Mouse (Mus musculus) forebrain, embryonic 16.5 days (tissue): ENCODE data around the gene Lkaaear1. TPM values are rescaled to one million over a fixed set of nuclear protein-coding genes. Genes with fewer than 3 reads are reported as not detected.
A peak's percentile ranks its signal among the peaks of the same experiment; 100 is the strongest.

Source experiments
- ATAC-seq: fragments of 200-750 bp; cut with Nextera tagmentation; 2 replicates; pipeline ENCODE4 v1.8.0; 2017; ENCODE audit warnings: mild to moderate bottlenecking, moderate library complexity
- H3K27ac ChIP-seq: fragments of 300-500 bp; sonication (generic); 2 replicates; pipeline ENCODE4 v1.5.1; 2014; ENCODE audit warnings: low read length, control low read depth
- H3K27me3 ChIP-seq: fragments of 300-500 bp; sonication (generic); replicated peaks from 2 replicates; pipeline ENCODE4 v1.6.1; 2014; ENCODE audit warnings: low read length; ENCODE audit not compliant: control insufficient read depth, insufficient read depth
- H3K36me3 ChIP-seq: fragments of 300-500 bp; sonication (generic); 2 replicates; pipeline ENCODE4 v1.6.1; 2014; ENCODE audit not compliant: control insufficient read depth, insufficient read depth
- H3K4me1 ChIP-seq: fragments of 300-500 bp; sonication (generic); replicated peaks from 2 replicates; pipeline ENCODE4 v1.6.1; 2014; ENCODE audit warnings: low read length; ENCODE audit not compliant: control insufficient read depth, insufficient read depth
- H3K4me2 ChIP-seq: fragments of 300-500 bp; sonication (generic); 2 replicates; pipeline ENCODE4 v1.6.1; 2014; ENCODE audit warnings: mild to moderate bottlenecking, low read length, control low read depth
- H3K4me3 ChIP-seq: fragments of 300-500 bp; sonication (generic); replicated peaks from 2 replicates; pipeline ENCODE4 v1.5.1; 2014; ENCODE audit warnings: mild to moderate bottlenecking, low read length, control low read depth
- H3K9ac ChIP-seq: fragments of 300-500 bp; sonication (generic); replicated peaks from 2 replicates; pipeline ENCODE4 v1.6.1; 2014; ENCODE audit warnings: low read depth, low read length, control low read depth
- H3K9me3 ChIP-seq: fragments of 300-500 bp; sonication (generic); 2 replicates; pipeline ENCODE4 v1.6.1; 2016; ENCODE audit warnings: low read length; ENCODE audit not compliant: control insufficient read depth
- WGBS: fragments of 180-500 bp; shearing (Covaris S2); extraction: QIAGEN DNeasy Blood & Tissue Kit; methylation state at CpG from one replicate; pipeline ENCODE4 v1.1.7; 2014; 5-methylcytosine and 5-hydroxymethylcytosine counted together
- polyA plus RNA-seq: library from polyadenylated mRNA; unstranded; fragments of >200 nt; fragmentation: Nextera tagmentation; extraction: Ambion mirVana; gene quantifications from 2 replicates; pipeline ENCODE4 v1.2.1, GENCODE M21; 2015

Lkaaear1 gene
- polyA plus RNA-seq, 1 experiment from 2014 or later = not detected

DNA sequence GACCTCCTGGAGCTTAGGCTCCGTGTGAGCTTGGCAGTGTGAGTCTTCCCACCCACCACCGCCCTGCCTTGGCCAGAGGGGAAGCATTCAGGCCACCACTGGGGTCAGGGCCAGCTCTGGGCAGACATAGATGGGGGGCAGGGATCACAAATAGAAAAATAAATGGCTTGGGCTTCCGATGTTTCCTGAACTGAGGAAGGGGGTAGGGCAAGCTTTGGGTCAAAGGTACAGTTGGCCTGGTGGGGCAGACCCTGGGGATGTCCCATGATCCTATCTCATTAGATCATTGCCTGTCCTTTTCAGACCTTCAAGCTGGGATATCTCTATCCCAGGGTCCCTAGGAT is 20.5 kb downstream of the Lkaaear1 start:
- Histone ChIP-seq H3K27me3 (peaks cover 10% of the 10 kb centered on the region), H3K4me1 (peaks cover 22% of the 10 kb centered on the region), H3K4me2 (no peak overlapping the region), H3K27ac (no peak overlapping the region), H3K36me3 (no peaks in the 10 kb centered on the region), H3K9me3 (no peaks in the 10 kb centered on the region), H3K9ac (no peak overlapping the region), H3K4me3 (no peak overlapping the region)
- 63% methylated on average over 3 of the region's 3 CpGs for WGBS
- ATAC-seq = no peak

DNA sequence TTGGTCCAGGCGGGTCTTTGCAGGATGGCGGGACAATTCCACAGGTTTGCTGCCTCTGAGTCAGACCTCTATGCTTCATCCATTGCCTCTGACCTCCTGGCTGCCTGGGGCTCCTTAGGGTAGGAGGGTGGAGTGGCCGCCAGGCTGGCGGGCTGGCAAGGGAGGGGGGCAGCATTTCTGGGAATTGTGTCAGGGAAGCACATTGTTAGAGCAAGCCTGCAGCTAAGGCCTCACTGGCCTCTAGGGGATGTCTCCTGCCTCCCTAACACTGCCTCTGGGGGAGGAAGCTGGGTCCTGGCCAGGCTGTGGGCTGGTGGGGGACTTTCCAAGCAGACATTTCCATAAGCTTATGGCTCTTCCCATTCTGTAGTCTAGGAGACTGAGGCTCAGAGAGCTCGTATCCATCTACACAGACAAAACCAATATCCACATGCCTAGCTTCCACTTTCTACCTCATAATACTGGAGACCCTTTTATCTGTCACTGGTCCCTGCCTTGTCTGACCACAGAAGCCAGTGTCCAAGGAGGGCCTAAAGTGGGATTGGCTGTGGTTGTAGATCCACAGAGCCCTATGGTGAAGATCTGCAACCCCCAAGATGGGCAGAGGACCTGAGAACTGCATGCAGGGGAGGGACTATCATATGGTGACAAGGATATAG is 21.0 kb downstream of the Lkaaear1 start:
- no peak for ATAC-seq
- 56% methylated on average over 5 of the region's 5 CpGs for WGBS
- Histone ChIP-seq H3K9ac (no peak overlapping the region), H3K36me3 (no peaks in the 10 kb centered on the region), H3K4me2 (no peak overlapping the region), H3K27me3 (peaks cover 15% of the 10 kb centered on the region), H3K9me3 (no peaks in the 10 kb centered on the region), H3K4me1 (peaks cover 22% of the 10 kb centered on the region), H3K27ac (no peak overlapping the region; the same call in 1 of the 2 replicates), H3K4me3 (no peak overlapping the region)

DNA sequence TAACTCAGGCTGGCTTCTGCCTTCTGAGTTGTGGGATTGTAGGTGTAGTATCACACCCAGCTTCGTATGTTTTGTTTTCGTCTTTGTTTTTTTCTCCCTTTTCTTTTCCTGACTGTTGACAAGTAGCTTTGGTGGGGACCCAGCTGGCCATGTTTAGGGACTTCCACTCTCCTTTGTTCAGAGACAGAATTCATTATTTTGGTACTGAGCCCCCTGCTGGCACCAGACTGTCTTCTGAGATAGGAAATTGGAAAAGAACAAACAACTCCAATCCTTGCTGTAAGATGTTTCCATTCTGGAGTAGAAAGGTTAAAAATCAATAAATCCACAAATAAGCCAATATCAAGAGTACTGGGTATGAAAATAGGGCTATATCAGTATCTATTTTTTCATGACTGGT is 21.8 kb downstream of the Lkaaear1 start:
- no peak for ATAC-seq
- no peaks in the 10 kb centered on the region for H3K36me3 ChIP-seq
- peaks cover 23% of the 10 kb centered on the region for H3K4me1 ChIP-seq
- no peak overlapping the region for H3K4me3 ChIP-seq
- peaks cover 23% of the 10 kb centered on the region for H3K27me3 ChIP-seq
- no peak overlapping the region; the same call in 1 of the 2 replicates for H3K27ac ChIP-seq
- no peaks in the 10 kb centered on the region for H3K9me3 ChIP-seq
- no peak overlapping the region for H3K9ac ChIP-seq
- no peak overlapping the region for H3K4me2 ChIP-seq
- WGBS = 22% methylated on average over 2 of the region's 2 CpGs

DNA sequence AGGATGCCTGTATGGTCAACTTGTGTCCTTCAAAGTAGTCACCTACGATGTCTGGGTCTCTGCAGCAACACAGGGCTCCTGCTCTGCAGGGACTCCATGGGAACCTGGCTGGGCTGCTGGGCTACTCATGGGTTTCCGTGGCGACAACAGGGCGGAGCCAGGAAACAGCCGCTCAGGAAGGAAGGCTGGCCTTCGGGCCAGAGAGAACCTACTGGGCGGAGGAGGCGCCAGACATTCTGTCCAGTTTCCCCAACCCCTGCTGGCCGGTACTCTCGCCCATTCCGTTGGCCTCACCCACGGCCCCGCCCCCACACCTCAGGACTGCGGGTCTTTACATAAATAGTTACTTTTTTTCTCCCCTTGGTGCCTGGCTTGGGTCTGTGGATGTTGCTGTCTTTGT is 22.8 kb downstream of the Lkaaear1 start:
- no peak overlapping the region for H3K27ac ChIP-seq
- no peak overlapping the region for H3K9ac ChIP-seq
- peak overlapping the region; percentile 21 for H3K4me2 ChIP-seq

DNA sequence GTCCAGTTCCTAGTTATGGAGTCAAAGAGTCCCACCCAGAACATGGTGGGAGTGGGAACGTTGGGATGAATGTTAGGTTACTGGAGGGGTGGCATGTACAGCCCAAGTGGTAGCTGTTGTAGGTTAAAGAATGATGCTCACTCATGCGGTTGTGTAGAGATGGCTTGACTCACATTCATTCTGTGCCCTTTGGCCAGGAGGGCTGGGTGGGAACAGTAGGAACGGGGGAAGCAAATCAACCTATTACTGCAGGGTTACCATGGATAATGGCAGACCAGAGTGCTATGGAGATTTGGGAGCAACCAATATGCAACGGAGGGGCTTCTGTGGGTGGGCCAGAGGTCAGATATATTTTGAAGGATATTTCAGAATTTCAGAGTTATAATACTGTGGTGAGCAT is 23.3 kb downstream of the Lkaaear1 start:
- no peaks in the 10 kb centered on the region for H3K9me3 ChIP-seq
- no peak overlapping the region for H3K9ac ChIP-seq
- H3K27ac ChIP-seq = no peak overlapping the region
- 79% methylated on average over 4 of the region's 4 CpGs for WGBS
- no peaks in the 10 kb centered on the region for H3K36me3 ChIP-seq
- H3K4me3 ChIP-seq = no peak overlapping the region
- H3K4me1 ChIP-seq = peaks cover 23% of the 10 kb centered on the region
- peaks cover 38% of the 10 kb centered on the region for H3K27me3 ChIP-seq
- H3K4me2 ChIP-seq = no peak overlapping the region
- no peak for ATAC-seq

More for the DNA sequence above, 22.8 kb downstream of the Lkaaear1 start:
- H3K4me3 ChIP-seq = no peak overlapping the region
- no peaks in the 10 kb centered on the region for H3K36me3 ChIP-seq
- WGBS = 2% methylated on average over 14 of the region's 14 CpGs
- ATAC-seq = no peak
- peaks cover 33% of the 10 kb centered on the region for H3K27me3 ChIP-seq
- H3K9me3 ChIP-seq = no peaks in the 10 kb centered on the region
- peaks cover 22% of the 10 kb centered on the region for H3K4me1 ChIP-seq

DNA sequence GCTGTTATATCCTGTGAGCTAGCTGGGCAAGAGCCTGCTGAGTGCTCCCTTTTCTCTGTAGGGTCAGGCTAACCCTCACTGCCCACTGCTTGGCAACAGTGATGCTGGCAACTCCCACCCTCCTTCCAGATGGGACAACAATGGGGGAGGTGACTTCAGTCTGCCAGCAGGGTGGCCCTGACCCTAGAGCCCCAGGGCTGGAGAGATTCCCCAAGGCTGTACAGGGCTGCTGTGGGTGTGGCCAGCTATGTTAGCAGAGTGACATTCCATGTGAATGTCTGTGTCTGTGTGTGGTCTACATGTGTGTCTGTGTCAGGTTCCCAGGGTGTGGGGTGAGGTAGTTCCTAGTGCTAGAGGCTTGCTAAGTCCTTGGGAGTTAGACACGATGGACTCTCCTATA is 24.7 kb downstream of the Lkaaear1 start:
- Histone ChIP-seq H3K9me3 (no peaks in the 10 kb centered on the region), H3K27me3 (peaks cover 51% of the 10 kb centered on the region), H3K9ac (no peak overlapping the region), H3K36me3 (no peaks in the 10 kb centered on the region), H3K27ac (no peak overlapping the region), H3K4me3 (no peak overlapping the region), H3K4me2 (no peak overlapping the region), H3K4me1 (peaks cover 19% of the 10 kb centered on the region)
- WGBS = 74% methylated on average over 1 of the region's 1 CpGs
- no peak for ATAC-seq

DNA sequence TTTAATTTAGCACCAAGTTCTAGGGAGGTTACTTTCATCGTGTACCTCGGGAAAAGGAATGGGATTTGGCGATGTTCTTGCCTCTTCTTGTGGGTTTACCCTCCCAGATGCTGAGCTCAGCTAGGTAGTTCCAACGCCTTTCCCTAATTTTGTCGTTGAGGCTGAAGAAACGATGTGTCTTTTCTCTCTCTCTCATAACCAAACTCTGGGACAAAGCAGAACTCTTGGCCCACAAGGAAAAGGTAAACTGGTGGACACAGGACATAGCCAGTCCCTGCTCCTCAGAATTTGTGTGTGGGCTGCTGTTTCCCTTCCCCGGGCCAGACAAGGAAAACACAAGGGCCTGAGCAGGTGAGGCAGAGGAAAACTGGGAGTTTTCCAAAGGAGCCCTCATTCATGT is 26.3 kb downstream of the Lkaaear1 start:
- no peak for ATAC-seq
- WGBS = 21% methylated on average over 7 of the region's 7 CpGs
- Histone ChIP-seq H3K9ac (no peak overlapping the region), H3K4me2 (no peak overlapping the region), H3K36me3 (no peaks in the 10 kb centered on the region), H3K27ac (no peak overlapping the region), H3K4me1 (peaks cover 19% of the 10 kb centered on the region), H3K27me3 (peaks cover 53% of the 10 kb centered on the region), H3K9me3 (no peaks in the 10 kb centered on the region), H3K4me3 (no peak overlapping the region; the same call in 1 of the 2 replicates)

DNA sequence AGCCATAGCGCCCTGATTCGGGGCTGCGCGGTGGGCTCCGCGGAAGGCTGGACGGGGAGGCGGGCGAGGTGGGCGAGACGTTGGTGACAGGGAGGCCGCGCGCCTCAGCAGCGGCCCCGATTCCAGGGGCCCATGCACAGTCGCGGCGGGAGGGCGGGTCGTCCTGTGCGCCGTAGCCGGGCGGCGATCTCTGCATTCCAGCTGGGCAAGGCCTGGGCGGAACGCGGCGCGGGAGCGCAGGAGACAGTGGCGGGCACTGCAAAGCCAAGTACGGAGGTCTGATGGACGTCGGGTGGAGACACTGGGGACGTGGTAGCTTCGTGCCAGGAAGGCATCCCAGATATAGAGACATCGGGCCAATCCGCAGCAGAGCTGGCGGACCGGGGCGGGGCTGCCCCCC is 26.9 kb downstream of the Lkaaear1 start, which contains the start of gene Sox18:
Gene Sox18 (minus strand): TSS at position 315 of the 400 bp plus-strand sequence.
- Histone ChIP-seq H3K4me2 (peak within 1 kb of the TSS; percentile 61), H3K4me3 (peak within 1 kb of the TSS; percentile 46), H3K27me3 (peaks cover 53% of the 10 kb centered on the region), H3K9me3 (no peaks in the 10 kb centered on the region), H3K4me1 (peaks cover 19% of the 10 kb centered on the region), H3K36me3 (no peaks in the 10 kb centered on the region), H3K9ac (peak within 1 kb of the TSS; percentile 45), H3K27ac (no peak within 1 kb of the TSS)
- ATAC-seq = peak; percentile 37; the same call in 1 of the 2 replicates
- WGBS = under 1% methylated on average over 35 of the region's 43 CpGs

DNA sequence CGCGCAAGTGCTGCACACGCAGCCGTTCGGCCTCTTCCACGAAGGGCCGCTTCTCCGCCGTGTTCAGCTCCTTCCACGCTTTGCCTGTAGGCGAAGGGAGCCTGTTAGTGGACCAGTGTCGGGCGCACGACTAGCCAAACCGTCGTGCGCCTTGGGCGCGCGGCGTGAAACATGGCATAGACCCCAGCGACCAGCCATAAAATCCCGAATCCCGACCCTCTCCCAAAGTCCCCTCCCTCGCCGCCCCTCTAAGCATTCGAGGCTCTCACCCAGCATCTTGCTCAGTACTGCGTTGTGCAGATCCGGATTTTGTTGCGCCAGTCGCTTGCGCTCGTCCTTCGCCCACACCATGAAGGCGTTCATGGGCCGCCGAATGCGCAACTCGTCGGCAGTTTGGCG is 27.3 kb downstream of the Lkaaear1 start:
- Histone ChIP-seq H3K4me3 (peak overlapping the region; percentile 46), H3K27me3 (peaks cover 53% of the 10 kb centered on the region)

More for the DNA sequence above, 27.3 kb downstream of the Lkaaear1 start:
- Histone ChIP-seq H3K27ac (no peak overlapping the region), H3K36me3 (no peaks in the 10 kb centered on the region), H3K4me1 (peaks cover 19% of the 10 kb centered on the region), H3K9ac (peak overlapping the region; percentile 45), H3K9me3 (no peaks in the 10 kb centered on the region), H3K4me2 (peak overlapping the region; percentile 61)
- 2% methylated on average over 41 of the region's 41 CpGs for WGBS
- ATAC-seq = 0 out of 2 replicates have a peak, but pooled peaks have one; percentile 15
